Mouse (Mus musculus): ENCODE measurements around the gene E430018J23Rik.
"Not testable (repeated sequence)": the region's sequence is repeated elsewhere in the genome, so short reads cannot be mapped to it uniquely, and the experiment has no call there.

DNA sequence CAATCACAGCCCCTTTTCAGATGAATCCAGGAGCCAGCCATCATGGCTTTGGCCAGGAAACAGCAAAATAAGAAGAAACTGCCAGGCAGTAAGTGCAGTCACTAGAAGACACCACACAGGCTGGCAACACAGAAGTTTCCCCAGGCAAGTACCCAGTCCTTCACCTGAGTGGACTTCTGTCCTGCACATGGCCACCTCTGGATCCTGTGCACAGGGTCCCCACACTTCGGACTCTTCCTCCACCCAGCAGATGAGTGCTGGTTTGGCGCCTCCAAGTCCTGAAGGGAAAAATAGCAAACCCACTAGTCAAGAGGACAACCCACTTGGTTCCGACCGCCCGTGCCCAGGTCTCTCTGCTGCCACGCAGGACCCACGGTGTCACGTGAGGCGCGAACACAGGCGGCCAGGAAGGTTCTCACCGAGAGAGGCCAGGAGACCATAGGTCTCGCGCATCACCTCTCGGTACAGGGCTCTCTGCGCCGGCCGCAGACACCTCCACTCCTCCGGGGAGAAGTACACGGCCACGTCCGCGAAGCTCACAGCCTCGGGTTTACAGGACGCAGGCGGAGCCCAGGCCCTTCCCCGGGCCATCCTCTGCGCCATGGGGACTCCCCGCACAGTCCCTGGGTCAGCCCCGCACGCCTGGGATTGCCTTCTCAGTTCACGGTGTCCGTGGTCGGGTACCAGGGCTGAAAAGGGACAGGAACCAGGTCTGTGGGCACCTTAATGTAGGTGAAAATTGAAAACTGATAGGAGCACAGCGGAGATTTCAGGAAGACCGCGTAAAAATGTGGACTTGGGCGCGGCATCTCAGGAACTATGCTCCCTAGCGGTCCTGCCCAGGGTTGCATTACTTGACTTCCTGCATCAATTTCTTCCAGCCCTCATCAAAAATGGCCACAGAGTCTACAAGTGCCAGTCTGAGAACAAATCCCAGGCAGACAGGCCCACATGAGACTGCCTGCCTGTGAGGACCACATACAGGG is 12.9 kb upstream of the E430018J23Rik start, which contains the start of gene Zfp764:
- TF ChIP-seq TAL1, GATA1 (IDR thresholded peaks at IDR 0.05; ENCODE audit: low read length): not testable (repeated sequence)

Measured in erythroblast, embryonic 14.5 days (primary cell).